In the genomic region with DNA sequence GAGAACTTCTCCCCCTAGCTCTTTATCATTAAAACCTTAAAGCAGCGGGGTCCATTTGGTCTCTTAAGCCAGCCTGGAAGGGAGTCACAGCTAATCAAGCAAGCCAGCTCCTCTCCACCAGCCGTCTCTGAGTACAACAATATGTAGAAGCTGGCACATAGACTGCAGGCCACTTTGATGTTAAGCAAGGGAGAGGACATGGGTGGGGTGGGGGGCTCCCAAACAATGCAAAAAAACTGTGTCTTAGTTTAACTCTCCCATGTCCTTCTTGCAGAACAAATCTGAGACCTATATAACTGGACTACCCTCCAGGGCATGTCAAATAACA, we compare ENCODE assay signal across 17 mouse cellular contexts.
A peak's percentile ranks its signal among the peaks of the same experiment; 100 is the strongest.
DNase-seq lines count a peak whose midpoint lies in the region; ATAC-seq and TF ChIP-seq lines count a peak whose summit lies in the region.
"Had no signal": no experiment of that assay in that cellular context is flagged by ENCODE, and none has a peak within 500 bp of the region (broad histone marks: within the 10 kb centered on the region; RNA-seq: fewer than 3 reads in every experiment).

No protein-coding gene starts in this region.

- H3K4me1 ChIP-seq in intestine, embryonic 15.5 days (replicated peaks) = peaks cover 13% of the 10 kb centered on the region
- H3K4me1 ChIP-seq in intestine, postnatal 0 days (replicated peaks; ENCODE audit: control insufficient read depth, insufficient read depth, low read length) = peaks cover 7% of the 10 kb centered on the region
- H3K4me1 ChIP-seq in lung, postnatal 0 days (ENCODE audit: insufficient read depth, low read depth, low read length) = peaks cover 3% of the 10 kb centered on the region; the same call in 1 of the 2 replicates
- peaks cover 24% of the 10 kb centered on the region for H3K4me1 ChIP-seq in embryonic facial prominence, embryonic 10.5 days
- H3K4me1 ChIP-seq in stomach, embryonic 15.5 days = peaks cover 12% of the 10 kb centered on the region; the same call in 1 of the 2 replicates

- no peak for TF ChIP-seq CTCF in intestine, postnatal 0 days (IDR thresholded peaks at IDR 0.05; ENCODE audit: low read depth)
- TF ChIP-seq CTCF in lung, postnatal 0 days (IDR thresholded peaks at IDR 0.05) = no peak

- ATAC-seq in intestine, embryonic 15.5 days = no peak
- ATAC-seq in intestine, postnatal 0 days = no peak
- peak; percentile 61 for ATAC-seq in lung, postnatal 0 days
- no peak for ATAC-seq in stomach, embryonic 15.5 days (ENCODE audit: insufficient read depth, low FRiP score, low read depth)
- ATAC-seq: midbrain, embryonic 15.5 days had no signal

- H3K9me3 ChIP-seq in intestine, embryonic 15.5 days = no peaks in the 10 kb centered on the region
- no peaks in the 10 kb centered on the region; the same call in 1 of the 2 replicates for H3K9me3 ChIP-seq in intestine, postnatal 0 days (ENCODE audit: control insufficient read depth)
- no peaks in the 10 kb centered on the region for H3K9me3 ChIP-seq in lung, postnatal 0 days (ENCODE audit: low read length)
- peaks cover 6% of the 10 kb centered on the region; the same call in 1 of the 2 replicates for H3K9me3 ChIP-seq in embryonic facial prominence, embryonic 10.5 days
- no peaks in the 10 kb centered on the region for H3K9me3 ChIP-seq in stomach, embryonic 15.5 days
- H3K9me3 ChIP-seq: G1E; hindbrain, embryonic 15.5 days; midbrain, embryonic 15.5 days had no signal

- no peak for TF ChIP-seq EP300 in lung, postnatal 0 days (IDR thresholded peaks at IDR 0.05)

- no peak overlapping the region for H3K4me3 ChIP-seq in intestine, embryonic 15.5 days (replicated peaks)
- H3K4me3 ChIP-seq in intestine, postnatal 0 days (ENCODE audit: low read depth, low read length) = no peak overlapping the region
- H3K4me3 ChIP-seq in lung, postnatal 0 days (ENCODE audit: low read depth, low read length) = no peak overlapping the region
- H3K4me3 ChIP-seq in embryonic facial prominence, embryonic 10.5 days = 0 out of 2 replicates have a peak overlapping the region, but pooled peaks have one; percentile 42
- no peak overlapping the region for H3K4me3 ChIP-seq in stomach, embryonic 15.5 days (replicated peaks)
- H3K4me3 ChIP-seq: heart, adult 2 months; hindbrain, embryonic 15.5 days; midbrain, embryonic 15.5 days had no signal

- H3K27me3 ChIP-seq in intestine, embryonic 15.5 days (replicated peaks) = no peaks in the 10 kb centered on the region
- H3K27me3 ChIP-seq in intestine, postnatal 0 days (replicated peaks; ENCODE audit: control insufficient read depth, insufficient read depth, low read length) = no peaks in the 10 kb centered on the region
- no peaks in the 10 kb centered on the region for H3K27me3 ChIP-seq in lung, postnatal 0 days (replicated peaks; ENCODE audit: insufficient read depth, low read length)
- H3K27me3 ChIP-seq in embryonic facial prominence, embryonic 10.5 days (replicated peaks; ENCODE audit: low read depth, poor library complexity, severe bottlenecking) = no peaks in the 10 kb centered on the region
- H3K27me3 ChIP-seq in stomach, embryonic 15.5 days (replicated peaks) = no peaks in the 10 kb centered on the region
- H3K27me3 ChIP-seq: hindbrain, embryonic 15.5 days; midbrain, embryonic 15.5 days had no signal

- 39% methylated on average over 2 of the region's 2 CpGs for WGBS in intestine, embryonic 15.5 days
- 55% methylated on average over 2 of the region's 2 CpGs for WGBS in intestine, postnatal 0 days
- 25% methylated on average over 2 of the region's 2 CpGs for WGBS in lung, postnatal 0 days
- 17% methylated on average over 2 of the region's 2 CpGs for WGBS in embryonic facial prominence, embryonic 10.5 days
- 43% methylated on average over 2 of the region's 2 CpGs for WGBS in stomach, embryonic 15.5 days

- no peak overlapping the region for H3K27ac ChIP-seq in intestine, embryonic 15.5 days
- H3K27ac ChIP-seq in intestine, postnatal 0 days (ENCODE audit: low read depth, low read length) = no peak overlapping the region
- H3K27ac ChIP-seq in lung, postnatal 0 days (ENCODE audit: low read length) = no peak overlapping the region
- peak overlapping the region; percentile 66; the same call in 1 of the 2 replicates for H3K27ac ChIP-seq in embryonic facial prominence, embryonic 10.5 days (replicated peaks)
- H3K27ac ChIP-seq in stomach, embryonic 15.5 days = no peak overlapping the region
- H3K27ac ChIP-seq: heart, adult 2 months; hindbrain, embryonic 15.5 days; macrophage; midbrain, embryonic 15.5 days had no signal

- no peak for DNase-seq in lung, postnatal 0 days (ENCODE audit: low spot score)
- no peak for DNase-seq in lung, postnatal 14 days
- DNase-seq in embryonic facial prominence, embryonic 10.5 days (ENCODE audit: low spot score) = no peak
- no peak for DNase-seq in right cerebral cortex, postnatal 36 days (ENCODE audit: low spot score in 2 of 2)
- DNase-seq: cerebellum, adult 8-10 months; gastrocnemius, postnatal 10 days; heart, adult 2 months; heart, postnatal 14 days; kidney, adult 11 months; thymus, postnatal 4 days had no signal

- H3K4me2 ChIP-seq in intestine, embryonic 15.5 days (replicated peaks) = peak overlapping the region; percentile 13; the same call in 1 of the 2 replicates
- no peak overlapping the region for H3K4me2 ChIP-seq in intestine, postnatal 0 days (replicated peaks; ENCODE audit: low read depth)
- H3K4me2 ChIP-seq in lung, postnatal 0 days (replicated peaks; ENCODE audit: low read depth, low read length) = 0 out of 2 replicates have a peak overlapping the region, but pooled peaks have one; percentile 42
- H3K4me2 ChIP-seq in stomach, embryonic 15.5 days = peak overlapping the region; percentile 32

- no peaks in the 10 kb centered on the region for H3K36me3 ChIP-seq in intestine, embryonic 15.5 days
- H3K36me3 ChIP-seq in intestine, postnatal 0 days (ENCODE audit: control insufficient read depth, insufficient read depth) = no peaks in the 10 kb centered on the region
- no peaks in the 10 kb centered on the region for H3K36me3 ChIP-seq in lung, postnatal 0 days (ENCODE audit: insufficient read depth, low read length)
- H3K36me3 ChIP-seq in embryonic facial prominence, embryonic 10.5 days (replicated peaks) = no peaks in the 10 kb centered on the region
- H3K36me3 ChIP-seq in stomach, embryonic 15.5 days = no peaks in the 10 kb centered on the region
- H3K36me3 ChIP-seq: G1E; hindbrain, embryonic 15.5 days; midbrain, embryonic 15.5 days had no signal

- no peak overlapping the region for H3K9ac ChIP-seq in intestine, embryonic 15.5 days
- H3K9ac ChIP-seq in intestine, postnatal 0 days (ENCODE audit: low read depth, low read length) = no peak overlapping the region
- H3K9ac ChIP-seq in lung, postnatal 0 days (replicated peaks; ENCODE audit: low read depth) = no peak overlapping the region
- H3K9ac ChIP-seq in stomach, embryonic 15.5 days = no peak overlapping the region
- H3K9ac ChIP-seq: hindbrain, embryonic 15.5 days; midbrain, embryonic 15.5 days had no signal
